Mouse (Mus musculus): ENCODE measurements around the gene Rbm4.
A peak's percentile ranks its signal among the peaks of the same experiment; 100 is the strongest.

The Rbm4 gene

GRCm38 (mm10) chr19:4741482-4741881, 52.2 kb downstream of the Rbm4 start:
- peak; percentile 77 for DNase-seq (ENCODE audit: low read depth, low spot score)

- no peak for DNase-seq (ENCODE audit: low read depth, low spot score)
These were observed 53.9 kb downstream of the Rbm4 start for GRCm38 (mm10) chr19:4739762-4740161.

DNA sequence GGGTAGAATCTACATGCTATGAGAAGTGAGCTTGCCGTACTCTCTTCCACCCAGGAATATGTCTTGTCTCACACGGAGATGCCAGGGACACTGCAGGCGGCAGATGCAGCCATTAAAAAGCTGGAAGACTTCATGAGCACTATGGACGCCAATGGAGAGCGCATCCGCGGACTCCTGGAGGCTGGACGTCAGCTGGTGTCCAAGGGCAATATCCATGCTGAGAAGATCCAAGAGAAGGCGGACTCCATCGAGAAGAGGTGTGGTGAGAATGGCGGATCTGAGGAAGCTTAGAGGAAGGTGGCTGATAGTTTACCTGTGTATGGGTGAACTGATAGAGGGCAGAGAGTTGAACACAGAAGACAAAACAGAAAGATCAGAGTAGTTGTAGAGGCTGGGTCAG, 54.6 kb downstream of the Rbm4 start:
- no peak for DNase-seq (ENCODE audit: low read depth, low spot score)

- DNase-seq (ENCODE audit: low read depth, low spot score): no peak
These were observed 55.8 kb downstream of the Rbm4 start for GRCm38 (mm10) chr19:4737866-4738265.
